27 mouse cellular contexts compared by ENCODE assay signal in genomic region chr6:28905301-28905700, GRCm38 (mm10).
"Had no signal": no experiment of that assay in that cellular context is flagged by ENCODE, and none has a peak within 500 bp of the region (broad histone marks: within the 10 kb centered on the region; RNA-seq: fewer than 3 reads in every experiment).

No protein-coding gene starts in this region.

- H3K9ac ChIP-seq: embryonic facial prominence, embryonic 12.5 days; embryonic facial prominence, embryonic 13.5 days; embryonic facial prominence, embryonic 15.5 days; forebrain, embryonic 12.5 days; forebrain, embryonic 13.5 days; forebrain, embryonic 15.5 days; forebrain, postnatal 0 days had no signal

- DNase-seq: cerebellum, adult 2 months; cerebellum, adult 8-10 months; cerebellum, adult 9-10 months; cerebellum, adult 9-11 months; cerebellum, postnatal 14 days; cerebellum, postnatal 25 days; cerebellum, postnatal 36 days; embryo, embryonic 11 days; forebrain, postnatal 0 days; gastrocnemius, adult 2 months; gastrocnemius, postnatal 10 days; gastrocnemius, postnatal 14 days; gastrocnemius, postnatal 25 days; gastrocnemius, postnatal 36 days; heart, adult 11 months; heart, adult 18-20 months had no signal

- H3K27me3 ChIP-seq: embryonic facial prominence, embryonic 12.5 days; embryonic facial prominence, embryonic 13.5 days; embryonic facial prominence, embryonic 15.5 days; forebrain, embryonic 13.5 days; forebrain, embryonic 15.5 days had no signal

- ATAC-seq: forebrain, embryonic 13.5 days; forebrain, embryonic 14.5 days; forebrain, embryonic 15.5 days; forebrain, embryonic 16.5 days; forebrain, postnatal 0 days had no signal

- H3K4me1 ChIP-seq: embryonic facial prominence, embryonic 12.5 days; embryonic facial prominence, embryonic 15.5 days; forebrain, embryonic 12.5 days; forebrain, embryonic 15.5 days had no signal

- H3K4me3 ChIP-seq: embryonic facial prominence, embryonic 10.5 days; embryonic facial prominence, embryonic 12.5 days; embryonic facial prominence, embryonic 13.5 days; embryonic facial prominence, embryonic 15.5 days; erythroblast, embryonic 14.5 days; forebrain, embryonic 10.5 days; forebrain, embryonic 12.5 days; forebrain, embryonic 13.5 days; forebrain, embryonic 15.5 days; gastrocnemius, adult 2 months had no signal

- H3K9me3 ChIP-seq: embryonic facial prominence, embryonic 12.5 days; embryonic facial prominence, embryonic 13.5 days; embryonic facial prominence, embryonic 15.5 days; forebrain, embryonic 10.5 days; forebrain, embryonic 13.5 days; forebrain, embryonic 15.5 days had no signal

- H3K27ac ChIP-seq: embryonic facial prominence, embryonic 10.5 days; embryonic facial prominence, embryonic 12.5 days; embryonic facial prominence, embryonic 13.5 days; embryonic facial prominence, embryonic 15.5 days; forebrain, embryonic 12.5 days; forebrain, embryonic 13.5 days; forebrain, embryonic 15.5 days; gastrocnemius, adult 2 months had no signal

- H3K4me2 ChIP-seq: embryonic facial prominence, embryonic 12.5 days; embryonic facial prominence, embryonic 13.5 days; embryonic facial prominence, embryonic 15.5 days; forebrain, embryonic 12.5 days; forebrain, embryonic 13.5 days; forebrain, embryonic 15.5 days had no signal

- H3K36me3 ChIP-seq: embryonic facial prominence, embryonic 10.5 days; embryonic facial prominence, embryonic 12.5 days; embryonic facial prominence, embryonic 13.5 days; embryonic facial prominence, embryonic 15.5 days; forebrain, embryonic 10.5 days; forebrain, embryonic 12.5 days; forebrain, embryonic 15.5 days had no signal
